Mouse (Mus musculus): Measurements from ENCODE around the gene Ankdd1b. TPM values are rescaled to one million over a fixed set of nuclear protein-coding genes. Genes with fewer than 3 reads are reported as not detected.
A peak's percentile ranks its signal among the peaks of the same experiment; 100 is the strongest.

Gene Ankdd1b
- total RNA-seq, 2 experiments from 2014 or later = 0.21 to 0.23 TPM

DNA sequence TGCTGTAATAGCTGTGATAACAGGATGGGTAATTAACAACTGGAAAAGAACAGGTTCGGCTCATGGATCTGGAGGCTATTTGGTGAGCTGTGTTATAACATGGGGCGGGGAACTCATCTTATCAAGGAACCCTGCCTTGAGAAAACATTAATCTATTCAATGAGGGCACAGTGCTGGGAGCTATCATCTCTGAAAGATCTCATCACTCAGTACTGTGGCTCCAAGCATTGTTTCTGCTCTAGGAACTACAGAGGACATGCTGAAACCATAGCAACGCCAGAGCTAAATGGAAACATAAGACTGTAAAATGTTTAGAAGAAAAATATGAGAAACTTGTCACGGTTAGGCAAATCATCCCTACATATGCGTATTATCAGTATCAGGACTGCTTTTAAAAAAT lies 13.0 kb downstream of the Ankdd1b start:
- intact Hi-C loops (cut with DNase I) = no loop called here
- DNase-seq (ENCODE audit: low spot score in 2 of 2) = peak in 1 of 2 experiments; percentile 16

DNA sequence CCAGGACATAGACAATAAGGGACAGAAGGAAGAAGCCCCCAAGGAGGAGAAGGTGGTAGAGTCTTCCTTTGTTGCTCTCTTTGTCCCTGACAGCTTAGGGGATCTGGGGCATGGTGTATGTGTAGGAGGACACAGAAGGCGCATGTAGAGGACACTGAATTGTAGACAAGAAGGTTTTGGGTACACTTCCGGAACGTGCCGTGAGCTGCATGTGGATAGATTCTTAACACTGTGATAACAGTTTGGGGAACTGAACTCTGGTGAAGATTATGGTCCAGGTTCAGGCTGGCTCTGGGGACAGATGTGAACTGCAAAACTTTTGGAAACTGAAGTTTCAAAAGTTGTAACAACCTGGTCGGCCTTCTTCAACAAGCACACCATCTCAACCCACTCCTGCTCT lies 13.4 kb downstream of the Ankdd1b start:
- intact Hi-C loops (cut with DNase I) = no loop called here
- DNase-seq (ENCODE audit: low spot score in 2 of 2) = no peak

DNA sequence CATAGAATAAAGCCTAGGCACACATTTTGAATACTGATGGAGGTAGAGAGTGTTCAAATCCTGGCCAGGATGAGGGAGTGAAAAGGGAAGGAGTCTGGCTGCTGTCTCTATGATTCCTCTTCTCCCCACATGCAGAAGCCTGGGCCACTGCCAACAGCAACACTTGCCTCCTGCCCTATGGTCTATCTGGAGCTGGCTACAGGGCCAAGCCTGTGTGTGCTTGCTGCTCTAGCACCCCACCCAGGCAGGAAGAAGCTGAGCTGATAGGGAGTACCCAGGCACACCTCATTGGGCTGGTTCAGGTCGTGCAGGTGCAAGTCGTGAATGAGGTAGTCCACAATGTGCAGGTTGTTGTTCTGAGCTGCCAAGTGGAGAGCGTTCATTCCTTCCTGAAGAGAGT lies 16.7 kb downstream of the Ankdd1b start:
- intact Hi-C loops (cut with DNase I) = no loop called here
- no peak for DNase-seq (ENCODE audit: low spot score in 2 of 2)

DNA sequence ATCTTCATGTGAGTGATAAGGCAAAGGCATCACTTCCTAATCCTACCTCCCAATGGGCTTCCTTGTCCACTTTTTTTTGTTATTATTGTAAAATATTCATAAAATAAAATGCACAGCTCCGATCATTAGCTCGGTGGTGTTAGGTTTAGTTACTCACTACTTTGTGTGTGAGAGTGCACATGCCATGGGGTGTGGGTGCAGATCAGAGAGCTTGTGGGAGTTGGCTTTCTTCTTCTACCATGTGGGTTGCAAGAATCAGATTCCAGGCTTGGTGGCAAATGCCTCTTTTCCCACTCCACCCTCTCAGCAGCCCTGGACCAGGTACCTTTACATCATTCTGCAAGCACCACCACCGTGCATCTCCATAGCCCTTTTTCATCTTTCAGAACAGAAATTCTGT lies 18.4 kb downstream of the Ankdd1b start:
- intact Hi-C loops (cut with DNase I) = no loop called here
- no peak for DNase-seq (ENCODE audit: low spot score in 2 of 2)

DNA sequence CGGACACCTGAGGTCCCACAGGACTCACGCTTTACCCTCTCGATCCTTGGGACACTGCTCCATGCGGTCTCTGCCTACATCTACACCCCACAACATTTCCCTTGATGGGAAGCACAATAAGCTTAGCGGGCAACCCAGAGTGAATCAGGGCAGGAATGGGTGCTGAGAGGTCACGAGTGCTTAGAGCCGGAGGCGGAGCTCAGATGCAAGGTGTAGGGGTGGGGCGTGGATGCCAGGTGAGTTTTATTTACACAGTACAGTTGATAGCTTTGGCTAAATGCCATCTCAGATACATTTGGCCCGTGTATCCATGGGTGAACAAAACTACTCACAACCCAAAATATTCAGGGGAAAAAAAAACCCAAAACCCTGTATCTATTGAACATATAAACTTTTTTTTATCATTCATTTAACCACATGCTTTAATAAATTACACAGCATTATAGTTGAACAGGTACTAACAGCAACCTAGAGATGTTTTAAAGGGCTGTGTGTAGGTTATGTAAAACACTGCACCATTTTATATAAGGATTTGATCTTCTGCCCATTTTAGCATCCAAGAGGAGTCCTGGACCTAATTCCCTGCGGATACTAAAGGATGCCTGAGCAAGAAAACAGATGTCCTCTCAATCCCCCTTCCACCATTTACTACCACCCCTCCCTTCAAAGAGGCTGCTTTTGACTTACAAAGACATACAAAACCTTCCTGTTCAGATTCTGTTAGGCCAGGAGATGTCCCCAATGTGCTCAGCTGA lies 19.4 kb downstream of the Ankdd1b start:
- DNase-seq (ENCODE audit: low spot score in 2 of 2) = no peak
- intact Hi-C loops (cut with DNase I) = no loop called here

DNA sequence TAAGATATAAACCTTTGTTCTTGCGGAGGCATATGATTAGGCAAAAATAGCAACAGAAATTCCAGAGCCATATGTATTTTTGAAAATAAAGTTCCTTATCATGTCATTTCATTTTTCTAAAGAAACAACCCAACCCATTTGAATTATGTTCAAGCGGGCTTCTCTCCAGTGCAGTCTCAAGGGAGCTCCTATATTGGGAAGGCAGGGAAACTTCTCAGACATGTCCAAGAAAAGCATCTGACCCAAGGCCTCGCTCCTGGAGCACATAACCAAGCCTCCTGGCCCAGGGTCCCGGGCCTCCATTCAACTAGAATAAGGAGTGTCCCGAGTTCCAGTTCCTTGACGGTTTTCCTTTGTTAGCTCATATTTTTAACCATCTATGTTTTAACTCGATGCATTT lies 20.1 kb downstream of the Ankdd1b start:
- DNase-seq (ENCODE audit: low spot score in 2 of 2) = no peak
- intact Hi-C loops (cut with DNase I) = no loop called here

DNA sequence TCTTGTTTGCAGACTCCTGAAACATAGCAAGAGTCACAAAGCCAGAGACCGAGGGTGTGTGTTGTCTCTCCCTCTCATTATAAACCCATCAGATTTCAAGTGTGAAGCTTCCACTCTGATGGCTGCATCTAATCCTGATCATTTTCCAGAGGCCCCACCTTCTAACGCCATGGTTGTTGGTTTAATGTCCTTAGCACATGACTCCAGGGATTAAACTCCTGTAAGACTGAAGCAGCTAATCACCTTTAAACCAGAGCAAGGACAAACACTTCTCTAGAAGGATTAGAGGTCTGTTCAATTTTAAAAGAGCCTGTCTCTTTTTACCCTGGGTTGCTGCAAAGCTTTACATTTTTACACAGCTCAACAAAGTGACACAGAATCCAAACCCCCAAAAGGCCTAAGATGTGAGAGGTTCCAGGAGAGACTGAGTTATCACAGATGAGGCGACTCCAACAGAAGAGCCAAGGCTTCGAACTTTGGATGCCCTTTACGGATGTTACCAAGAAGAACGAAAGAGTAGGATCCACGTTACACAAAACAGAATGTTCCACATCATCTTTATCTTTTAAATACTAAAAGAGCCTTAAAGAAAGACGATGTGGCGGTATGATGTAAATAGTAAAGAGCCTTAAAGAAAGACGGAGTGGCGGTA lies 20.7 kb downstream of the Ankdd1b start:
- intact Hi-C loops (cut with DNase I) = no loop called here
- DNase-seq (ENCODE audit: low spot score in 2 of 2) = no peak

DNA sequence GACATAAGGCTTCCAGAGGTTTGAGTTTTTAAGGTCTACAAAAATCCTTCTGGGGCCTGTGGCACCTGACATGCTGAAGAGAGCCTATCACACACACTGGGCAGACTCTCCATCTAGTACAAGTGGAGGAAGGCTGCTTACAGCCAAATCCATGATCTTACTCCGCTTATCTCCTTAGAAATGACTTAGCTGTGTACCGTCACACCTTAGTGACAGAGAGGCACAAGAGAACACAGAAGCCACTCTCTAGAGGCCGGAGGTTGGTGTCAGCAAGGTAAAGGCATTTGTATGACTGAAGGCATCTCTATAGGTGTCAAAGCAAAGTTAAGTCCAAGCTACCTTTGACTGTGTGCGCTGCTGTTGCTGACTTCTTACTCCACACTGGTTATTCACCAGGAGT lies 30.6 kb downstream of the Ankdd1b start:
- intact Hi-C loops (cut with DNase I) = no loop called here
- no peak for DNase-seq (ENCODE audit: low spot score in 2 of 2)

DNA sequence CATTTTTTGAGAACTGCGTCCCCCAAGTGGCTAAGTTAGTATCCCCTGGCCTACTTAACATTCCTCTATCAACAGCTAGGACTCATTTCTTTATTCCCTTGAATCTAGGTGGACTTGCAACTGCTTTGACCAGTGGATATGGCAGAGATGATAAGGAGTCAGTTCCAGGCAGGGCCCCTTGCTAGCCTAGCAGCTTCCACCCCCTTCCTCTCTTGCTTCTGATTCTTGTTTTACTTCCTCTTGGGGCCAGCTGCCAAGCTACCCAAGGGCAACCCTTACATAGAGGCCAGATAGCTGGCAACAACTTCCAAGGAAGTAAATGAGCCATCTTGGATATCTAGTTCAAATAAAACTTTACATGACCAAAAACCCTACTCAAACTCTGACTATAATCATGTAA lies 34.1 kb downstream of the Ankdd1b start:
- intact Hi-C loops (cut with DNase I) = no loop called here
- DNase-seq (ENCODE audit: low spot score in 2 of 2) = no peak

DNA sequence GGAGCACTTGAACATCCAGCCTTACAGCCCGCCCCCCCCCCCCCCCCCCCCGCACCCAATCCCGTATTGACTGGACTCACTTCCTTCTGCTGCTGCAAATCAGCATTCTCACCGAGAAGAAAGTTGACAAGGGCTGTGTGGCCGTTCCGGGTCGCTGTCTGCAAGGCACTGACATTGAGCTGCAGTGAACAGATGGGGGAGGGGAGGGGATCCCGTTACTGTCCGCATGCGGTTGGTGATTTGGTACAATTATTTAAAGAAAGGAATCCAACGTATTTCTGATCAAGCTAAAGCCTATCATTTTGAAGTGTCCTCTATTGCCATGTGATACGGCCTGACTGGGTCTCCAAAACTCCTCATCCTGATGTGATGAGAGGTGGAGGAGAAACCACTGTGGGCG lies 35.2 kb downstream of the Ankdd1b start:
- DNase-seq (ENCODE audit: low spot score in 2 of 2) = no peak
- intact Hi-C loops (cut with DNase I) = loop anchor here (2.0 kb wide), 1 partner anchor 107 kb away; the partner anchor contains the start of genes Col4a3bp and Polk

DNA sequence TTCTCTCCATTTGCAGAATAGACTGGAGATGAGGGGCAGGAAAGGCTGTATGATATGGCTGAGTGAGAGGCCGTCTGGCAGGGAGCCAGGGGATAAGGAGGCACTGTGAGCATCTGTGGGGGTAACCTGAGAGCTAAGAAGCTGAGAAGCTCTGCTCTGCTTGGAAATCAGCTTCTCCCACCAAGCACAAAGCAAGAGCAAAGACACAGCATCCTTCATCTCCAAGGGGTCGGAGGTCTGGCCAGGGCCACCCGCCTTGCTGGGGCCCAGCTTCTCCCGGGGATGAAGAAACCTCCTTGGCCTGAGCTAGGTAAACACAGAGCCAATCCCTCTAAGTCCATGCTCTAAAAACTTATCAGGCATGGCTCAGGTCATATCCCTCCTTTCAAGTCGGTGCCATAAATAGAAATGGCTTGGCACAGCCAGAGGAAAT lies 36.1 kb downstream of the Ankdd1b start:
- intact Hi-C loops (cut with DNase I) = loop anchor here (2.0 kb wide), 1 partner anchor 108 kb away; the partner anchor contains the start of genes Col4a3bp and Polk
- no peak for DNase-seq (ENCODE audit: low spot score in 2 of 2)

DNA sequence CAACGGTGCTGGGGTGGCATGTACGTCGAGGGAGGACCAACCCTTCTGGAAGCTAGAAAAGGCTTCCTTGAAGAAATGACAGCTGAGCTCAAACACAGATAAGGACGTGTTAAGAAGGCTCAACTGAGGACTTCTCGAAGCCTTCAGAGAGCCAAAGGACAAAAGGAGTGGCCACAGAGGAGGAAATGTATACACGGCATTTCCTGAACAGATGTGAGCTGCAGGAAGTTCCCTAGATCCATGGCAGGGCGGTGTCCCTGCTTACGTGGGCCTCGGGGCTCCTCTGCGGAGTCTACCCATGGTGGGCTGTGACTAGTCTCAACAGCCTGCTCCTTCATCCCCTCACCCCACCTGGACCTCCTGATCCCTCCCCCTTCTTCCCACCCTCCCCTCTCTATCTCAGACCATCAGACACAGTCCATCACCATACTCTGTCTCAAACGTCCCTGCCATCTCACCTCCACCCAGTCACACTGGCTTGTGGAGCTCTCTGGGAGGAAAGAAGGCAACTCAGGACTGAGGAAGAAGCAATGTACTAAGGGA lies 37.3 kb downstream of the Ankdd1b start:
- DNase-seq (ENCODE audit: low spot score in 2 of 2) = no peak
- intact Hi-C loops (cut with DNase I) = loop anchor here (2.0 kb wide), 1 partner anchor 109 kb away; the partner anchor contains the start of genes Col4a3bp and Polk

DNA sequence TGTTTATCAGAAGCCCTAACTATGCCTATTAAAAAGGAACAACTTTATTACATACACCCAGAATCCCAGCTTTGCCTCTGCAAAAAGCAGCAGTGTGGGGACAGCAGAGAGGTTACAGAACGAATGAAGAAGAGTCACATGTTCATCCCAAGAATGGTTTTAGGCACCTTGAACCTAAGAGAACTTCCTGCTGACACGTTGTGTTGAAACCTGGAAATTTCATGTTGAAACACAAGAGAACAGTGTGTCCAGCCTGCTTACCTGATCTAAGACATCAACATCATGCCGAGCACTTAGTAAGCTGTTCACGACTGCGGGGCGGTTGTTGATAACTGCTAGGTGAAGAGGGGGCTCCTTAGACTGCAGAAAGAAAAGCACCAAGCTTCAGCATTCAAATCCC lies 38.0 kb downstream of the Ankdd1b start:
- no peak for DNase-seq (ENCODE audit: low spot score in 2 of 2)
- intact Hi-C loops (cut with DNase I) = no loop called here

DNA sequence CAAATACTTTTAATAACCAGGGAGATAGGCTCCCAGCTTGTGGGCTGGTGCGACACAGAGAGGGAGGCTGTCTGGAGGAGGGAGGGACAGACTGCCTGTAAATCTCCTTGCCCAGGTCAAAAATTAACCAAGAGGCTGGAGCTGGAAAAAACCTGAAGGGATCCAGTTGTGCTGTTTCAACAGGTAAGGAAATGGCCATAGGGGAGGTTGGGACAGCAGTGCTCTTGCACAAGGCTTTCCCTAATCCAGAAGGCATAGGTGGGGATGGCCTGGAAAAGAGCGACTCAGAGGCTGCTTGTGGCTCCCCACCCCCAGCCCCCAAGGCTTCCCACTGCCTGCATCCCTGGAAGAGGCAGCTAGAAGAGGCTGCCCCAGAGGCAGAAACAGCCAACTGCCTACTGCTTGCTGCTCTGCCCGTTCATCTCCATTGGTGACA lies 38.6 kb downstream of the Ankdd1b start:
- DNase-seq (ENCODE audit: low spot score in 2 of 2) = no peak
- intact Hi-C loops (cut with DNase I) = no loop called here

DNA sequence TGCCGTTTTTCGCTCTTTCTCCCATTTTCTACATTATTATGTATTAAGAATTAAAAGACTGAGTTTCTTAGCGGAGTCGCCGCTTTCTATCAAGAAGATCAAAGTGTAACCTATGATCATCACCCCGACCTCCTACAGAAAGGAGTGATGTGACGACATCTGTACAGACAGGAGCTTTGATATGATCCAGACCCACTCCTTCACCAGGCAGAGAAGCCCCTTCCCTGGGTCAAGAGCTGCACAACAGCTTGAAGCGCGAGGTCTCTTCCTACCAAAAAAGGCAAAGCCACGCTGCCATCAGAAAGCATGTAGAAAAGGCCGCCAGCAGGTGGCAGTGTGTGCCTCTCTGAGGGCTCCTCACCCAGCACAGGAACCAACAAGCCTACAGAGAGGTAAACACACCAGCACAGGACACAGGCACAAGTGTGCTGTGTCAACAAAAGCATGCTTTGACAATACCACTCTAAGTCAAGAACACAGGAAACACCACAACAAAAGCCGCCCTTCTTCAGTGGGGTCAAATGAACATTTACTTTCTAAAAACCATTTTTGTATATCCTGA lies 39.3 kb downstream of the Ankdd1b start:
- peak; percentile 87 to 91 for DNase-seq (ENCODE audit: low spot score in 2 of 2)
- intact Hi-C loops (cut with DNase I) = loop anchor here (1.0 kb wide), 1 partner anchor 162 kb away; no protein-coding TSS in a partner anchor

DNA sequence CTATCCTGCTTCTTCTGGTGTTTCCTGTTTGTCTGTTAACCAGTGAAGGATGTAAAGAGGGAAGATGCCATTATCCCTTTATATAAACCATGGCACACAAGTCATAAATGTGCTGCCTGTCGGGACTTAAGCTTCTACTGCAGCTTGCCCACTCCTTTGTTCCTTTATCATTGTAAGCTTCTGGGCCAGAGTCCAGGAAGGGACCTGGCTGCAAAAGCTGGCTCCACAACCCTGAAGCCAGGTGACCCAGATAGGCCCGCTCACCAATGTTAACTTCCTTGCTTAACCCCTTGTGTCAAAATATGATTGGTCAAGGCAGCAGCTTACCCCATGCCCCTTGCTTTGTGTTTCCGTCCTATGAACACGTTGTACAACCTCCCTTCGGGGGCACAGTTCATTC lies 42.5 kb downstream of the Ankdd1b start:
- intact Hi-C loops (cut with DNase I) = no loop called here
- no peak for DNase-seq (ENCODE audit: low spot score in 2 of 2)

DNA sequence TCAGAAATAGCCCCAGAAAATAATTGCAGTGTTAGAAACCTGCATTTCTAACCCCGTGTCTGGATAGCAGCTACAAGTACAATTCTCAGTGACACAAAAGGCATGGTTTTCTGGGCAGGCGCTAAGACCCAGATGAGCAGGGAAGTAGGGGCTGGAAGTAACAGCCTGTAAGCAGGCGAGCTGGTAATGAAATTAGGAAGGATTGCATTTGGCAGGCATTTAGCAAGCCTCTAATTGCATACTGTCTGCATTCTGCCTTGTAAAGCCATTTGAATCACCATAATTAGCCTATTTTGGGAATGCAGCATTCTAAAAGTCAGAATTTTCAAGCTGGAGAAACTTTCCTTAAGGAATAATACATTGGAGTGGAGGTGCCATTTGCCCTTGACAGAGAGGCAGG lies 45.0 kb downstream of the Ankdd1b start:
- intact Hi-C loops (cut with DNase I) = no loop called here
- DNase-seq (ENCODE audit: low spot score in 2 of 2) = peak in 1 of 2 experiments; percentile 39

DNA sequence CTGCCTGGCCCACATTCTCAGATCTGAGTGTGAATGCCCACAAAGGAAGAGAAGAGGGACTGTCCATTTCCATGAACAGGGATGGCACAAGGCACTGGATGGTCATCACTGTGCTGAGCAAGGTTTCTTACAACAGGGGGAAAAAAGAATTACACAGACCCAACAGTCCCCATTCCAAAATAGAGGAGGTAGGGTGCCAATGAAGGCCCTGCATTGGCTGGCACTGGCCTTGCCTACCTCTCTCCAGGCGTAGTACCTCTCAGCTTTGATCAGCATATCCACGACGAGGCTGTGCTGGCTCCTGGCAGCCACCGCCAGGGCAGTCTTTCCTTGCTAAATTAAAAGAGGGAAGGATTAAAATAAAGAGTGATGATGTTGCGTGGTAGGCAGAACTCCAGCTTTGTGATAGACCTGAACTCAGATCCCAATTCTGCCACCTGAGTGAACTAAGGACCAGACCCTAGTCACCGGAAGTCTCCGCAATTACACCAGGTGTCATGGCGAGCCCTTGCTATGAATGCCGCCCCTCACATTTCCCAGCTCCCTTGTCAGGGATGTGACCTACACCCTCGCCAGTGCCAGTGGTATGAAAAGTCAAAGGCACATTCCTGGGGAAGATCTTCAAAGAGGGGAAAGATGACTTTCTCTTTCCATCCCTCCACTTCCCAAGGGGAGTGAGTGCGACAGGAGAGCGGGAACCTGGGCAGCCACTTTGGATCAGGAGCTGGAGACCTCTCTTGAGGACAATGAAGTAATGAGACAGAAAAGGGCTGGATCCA lies 46.3 kb downstream of the Ankdd1b start:
- no peak for DNase-seq (ENCODE audit: low spot score in 2 of 2)
- intact Hi-C loops (cut with DNase I) = no loop called here

DNA sequence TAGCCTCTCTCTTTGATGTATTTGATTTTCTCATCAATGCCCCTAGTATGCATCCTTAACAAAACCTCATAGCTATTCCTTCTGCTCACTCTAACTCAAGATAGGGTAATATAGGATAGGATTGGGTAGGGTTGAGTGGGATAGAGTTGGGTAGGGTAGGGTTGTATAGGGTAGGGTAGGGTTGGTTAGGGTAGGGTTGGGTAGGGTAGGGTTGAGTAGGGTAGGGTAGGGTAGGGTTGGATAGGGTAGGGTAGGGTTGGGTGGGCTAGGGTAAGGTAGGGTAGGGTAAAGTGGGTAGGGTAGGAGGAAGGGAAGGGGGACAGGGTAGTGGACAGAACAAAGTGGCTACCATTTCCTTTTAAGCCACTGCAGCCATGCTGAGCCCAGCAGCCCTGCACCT lies 49.8 kb downstream of the Ankdd1b start:
- DNase-seq (ENCODE audit: low spot score in 2 of 2) = no peak
- intact Hi-C loops (cut with DNase I) = no loop called here

DNA sequence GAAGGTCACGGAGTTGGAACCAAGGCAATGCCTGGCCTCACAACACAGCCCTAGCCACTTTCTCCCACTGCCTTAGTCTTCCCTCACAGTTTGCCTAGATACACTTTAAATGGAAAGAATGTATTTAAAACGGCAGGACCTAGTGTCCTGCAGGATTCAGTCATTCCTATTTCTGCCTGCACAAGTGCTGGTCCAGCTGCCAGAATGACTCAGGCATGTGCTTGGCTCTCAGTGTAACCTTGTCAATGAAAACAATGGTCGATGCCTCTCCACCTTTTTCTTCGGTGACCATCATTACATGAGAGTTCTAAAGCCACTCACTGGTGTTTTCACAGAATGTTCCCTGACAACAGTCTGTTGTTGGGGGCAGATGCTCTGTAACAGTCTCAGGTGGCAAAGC lies 52.5 kb downstream of the Ankdd1b start:
- DNase-seq (ENCODE audit: low spot score in 2 of 2) = no peak
- intact Hi-C loops (cut with DNase I) = no loop called here

Data from left cerebral cortex, postnatal 25 days (tissue).